Mouse (Mus musculus) heart, postnatal 0 days (tissue): ENCODE measurements around the gene Nhej1.

ENCODE experiments used
- CTCF ChIP-seq: IDR thresholded peaks from 2 replicates; pipeline ENCODE4 v1.5.1; 2016; ENCODE audit warnings: antibody characterized with exemption, control low read depth, low read depth
- EP300 ChIP-seq: IDR thresholded peaks from 2 replicates; pipeline ENCODE4 v1.6.1; 2016; ENCODE audit warnings: antibody characterized with exemption, low read depth

GRCm38 (mm10) chr1:75141486-75142190 lies 16.6 kb upstream of the Nhej1 start:
- no peak for TF ChIP-seq CTCF
- TF ChIP-seq EP300 = no peak
